In the genomic region with DNA sequence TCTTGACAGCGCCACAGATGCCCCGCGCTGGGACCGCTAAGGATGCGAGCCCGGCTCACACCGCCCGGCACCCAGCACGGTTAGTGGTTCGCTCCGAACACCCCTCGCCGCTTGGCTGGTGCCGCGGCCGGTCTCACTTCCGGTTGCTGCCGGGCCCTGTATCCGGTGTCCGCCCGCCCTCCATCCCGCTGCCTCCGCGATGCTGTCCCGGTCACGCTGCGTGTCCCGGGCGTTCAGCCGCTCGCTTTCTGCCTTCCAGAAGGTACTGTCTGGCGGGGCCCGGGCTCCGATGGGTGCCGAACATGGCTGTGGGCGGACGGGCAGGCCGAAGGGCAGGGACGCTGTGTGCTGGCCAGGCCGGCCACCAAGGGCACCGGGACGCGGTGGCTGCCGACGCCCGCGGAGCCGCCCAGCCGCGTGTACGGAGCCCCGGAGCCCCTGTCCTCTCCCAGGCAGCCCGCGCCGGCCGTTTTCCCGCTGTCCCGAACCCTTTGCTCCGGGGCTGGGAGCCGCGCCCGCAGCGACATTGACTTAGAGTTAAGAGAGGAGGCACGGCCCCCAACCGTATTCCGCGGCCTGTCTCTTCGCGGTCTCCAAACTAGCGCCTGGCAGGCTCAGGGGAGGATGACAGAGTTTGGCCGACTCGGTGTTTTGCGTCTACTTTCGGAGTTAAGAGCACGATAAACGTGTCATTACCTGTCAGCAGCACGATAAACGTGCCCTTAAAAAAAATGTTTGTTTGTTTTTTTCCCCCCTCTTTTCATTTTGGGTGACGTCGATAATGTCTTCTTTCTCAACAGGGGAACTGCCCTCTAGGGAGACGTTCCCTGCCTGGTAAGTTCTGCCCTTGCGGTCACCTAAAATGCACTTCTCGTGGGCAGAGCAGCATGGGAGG, we compare ENCODE assay signal across 8 mouse cellular contexts. TPM values are rescaled to one million over a fixed set of nuclear protein-coding genes. Genes with fewer than 3 reads are reported as not detected.
DNase-seq lines count a peak whose midpoint lies in the region; ATAC-seq and TF ChIP-seq lines count a peak whose summit lies in the region.

Gene Prox2 (minus strand): TSS at position 62 of the 895 bp plus-strand sequence.
Gene Dlst (plus strand): TSS at position 136 of the 895 bp plus-strand sequence.

- peak; percentile 21 for TF ChIP-seq EP300 in stomach, postnatal 0 days (optimal IDR thresholded peaks at IDR 0.05)

- H3K4me1 ChIP-seq in forebrain, embryonic 13.5 days: peaks cover 37% of the 10 kb centered on the region
- H3K4me1 ChIP-seq in liver, embryonic 16.5 days (ENCODE audit: control insufficient read depth, low read depth, low read length): peaks cover 42% of the 10 kb centered on the region
- H3K4me1 ChIP-seq in neural tube, embryonic 12.5 days: peaks cover 28% of the 10 kb centered on the region
- peaks cover 6% of the 10 kb centered on the region for H3K4me1 ChIP-seq in stomach, postnatal 0 days (replicated peaks; ENCODE audit: control insufficient read depth, insufficient read depth)

- peak within 1 kb of the TSS; percentile 98 for H3K9ac ChIP-seq in forebrain, embryonic 13.5 days
- peak within 1 kb of the TSS; percentile 97 for H3K9ac ChIP-seq in liver, embryonic 16.5 days (ENCODE audit: low read depth, low read length)
- H3K9ac ChIP-seq in neural tube, embryonic 12.5 days: peak within 1 kb of the TSS; percentile 95
- H3K9ac ChIP-seq in stomach, postnatal 0 days (ENCODE audit: low read length): peak within 1 kb of the TSS; percentile 95

- peak within 1 kb of the TSS; percentile 95 for H3K4me2 ChIP-seq in forebrain, embryonic 13.5 days
- peak within 1 kb of the TSS; percentile 88 for H3K4me2 ChIP-seq in liver, embryonic 16.5 days (ENCODE audit: low read depth, low read length)
- peak within 1 kb of the TSS; percentile 87 for H3K4me2 ChIP-seq in neural tube, embryonic 12.5 days (replicated peaks)
- peak within 1 kb of the TSS; percentile 85 for H3K4me2 ChIP-seq in stomach, postnatal 0 days (replicated peaks; ENCODE audit: low read depth)

- peak within 1 kb of the TSS; percentile 99 for H3K4me3 ChIP-seq in forebrain, embryonic 13.5 days
- peak within 1 kb of the TSS; percentile 95 for H3K4me3 ChIP-seq in liver, embryonic 16.5 days (ENCODE audit: low read depth, low read length)
- peak within 1 kb of the TSS; percentile 97 for H3K4me3 ChIP-seq in neural tube, embryonic 12.5 days
- H3K4me3 ChIP-seq in stomach, postnatal 0 days (ENCODE audit: low read depth, low read length): peak within 1 kb of the TSS; percentile 97

- peak; percentile 96 for ATAC-seq in cerebellum, adult (ENCODE audit: insufficient number of reproducible peaks, low FRiP score, low TSS enrichment)
- ATAC-seq in forebrain, embryonic 13.5 days: peak; percentile 97
- peak; percentile 96 for ATAC-seq in liver, embryonic 16.5 days (ENCODE audit: low read depth)
- peak; percentile 97 for ATAC-seq in neural tube, embryonic 12.5 days (ENCODE audit: low FRiP score, low read depth)
- ATAC-seq in stomach, postnatal 0 days (ENCODE audit: low FRiP score, low TSS enrichment): peak; percentile 97

- WGBS in forebrain, embryonic 13.5 days: under 1% methylated on average over 76 of the region's 83 CpGs
- WGBS in large intestine, adult 2 months: under 1% methylated on average over 83 of the region's 83 CpGs
- WGBS in liver, embryonic 16.5 days (ENCODE audit: insufficient replicate concordance): under 1% methylated on average over 82 of the region's 83 CpGs
- under 1% methylated on average over 83 of the region's 83 CpGs for WGBS in neural tube, embryonic 12.5 days
- under 1% methylated on average over 83 of the region's 83 CpGs for WGBS in stomach, postnatal 0 days

- H3K36me3 ChIP-seq in forebrain, embryonic 13.5 days (ENCODE audit: poor library complexity, severe bottlenecking): peaks cover 12% of the 10 kb centered on the region
- no peaks in the 10 kb centered on the region; the same call in 1 of the 2 replicates for H3K36me3 ChIP-seq in liver, embryonic 16.5 days (ENCODE audit: control insufficient read depth, insufficient read depth)
- H3K36me3 ChIP-seq in neural tube, embryonic 12.5 days: peaks cover 9% of the 10 kb centered on the region
- peaks cover 3% of the 10 kb centered on the region; the same call in 1 of the 2 replicates for H3K36me3 ChIP-seq in stomach, postnatal 0 days (ENCODE audit: control insufficient read depth, insufficient read depth, low read length)

- H3K27ac ChIP-seq in forebrain, embryonic 13.5 days: peak within 1 kb of the TSS; percentile 81
- H3K27ac ChIP-seq in liver, embryonic 16.5 days (ENCODE audit: low read length): peak within 1 kb of the TSS; percentile 91
- H3K27ac ChIP-seq in neural tube, embryonic 12.5 days: peak within 1 kb of the TSS; percentile 63
- peak within 1 kb of the TSS; percentile 92 for H3K27ac ChIP-seq in stomach, postnatal 0 days (replicated peaks)

- H3K9me3 ChIP-seq in forebrain, embryonic 13.5 days (replicated peaks): no peaks in the 10 kb centered on the region
- no peaks in the 10 kb centered on the region for H3K9me3 ChIP-seq in liver, embryonic 16.5 days (replicated peaks; ENCODE audit: control insufficient read depth, low read length)
- no peaks in the 10 kb centered on the region for H3K9me3 ChIP-seq in neural tube, embryonic 12.5 days
- no peaks in the 10 kb centered on the region for H3K9me3 ChIP-seq in stomach, postnatal 0 days (ENCODE audit: control insufficient read depth, low read length)

- H3K27me3 ChIP-seq in forebrain, embryonic 13.5 days: no peaks in the 10 kb centered on the region
- no peaks in the 10 kb centered on the region for H3K27me3 ChIP-seq in liver, embryonic 16.5 days (ENCODE audit: control insufficient read depth, insufficient read depth, low read depth, low read length)
- H3K27me3 ChIP-seq in neural tube, embryonic 12.5 days (replicated peaks): no peaks in the 10 kb centered on the region
- no peaks in the 10 kb centered on the region for H3K27me3 ChIP-seq in stomach, postnatal 0 days (ENCODE audit: control insufficient read depth, insufficient read depth, low read length)

- no peak for TF ChIP-seq CTCF in stomach, postnatal 0 days (IDR thresholded peaks at IDR 0.05; ENCODE audit: low read depth)

- peak; percentile 67 for DNase-seq in ES-CJ7 (ENCODE audit: low read depth, low spot score)
- DNase-seq in heart, postnatal 10 days: peak; percentile 93 to 95
- peak; percentile 32 for DNase-seq in large intestine, adult 2 months (ENCODE audit: low read depth, low spot score)
- DNase-seq in stomach, postnatal 0 days (ENCODE audit: low spot score): peak; percentile 90

- intact Hi-C loops in heart, postnatal 10 days (cut with DNase I): no loop called here

RNA-seq across cellular contexts. Expression of gene Prox2, which starts in this region (rescaled TPM):
- 2.4 and 2.7 TPM in 2 replicates for polyA plus RNA-seq in forebrain, embryonic 13.5 days (2015; fragmentation: Nextera tagmentation; extraction: Ambion mirVana)
- total RNA-seq in heart, postnatal 10 days (2021): 1 to 10 TPM; 2.2 to 3.3 TPM
- 0.46 and 0.81 TPM in 2 replicates for polyA plus RNA-seq in large intestine, adult 2 months (2012; rRNA removed)
- polyA plus RNA-seq in liver, embryonic 16.5 days (2015; fragmentation: Nextera tagmentation; extraction: Ambion mirVana): 2.5 and 2.8 TPM in 2 replicates
- 4.2 and 5.6 TPM in 2 replicates for polyA plus RNA-seq in neural tube, embryonic 12.5 days (2016; fragmentation: Nextera tagmentation; extraction: Ambion mirVana)
- polyA plus RNA-seq in stomach, postnatal 0 days (2015; fragmentation: Nextera tagmentation; extraction: Ambion mirVana): 1.5 and 1.9 TPM in 2 replicates

RNA-seq across cellular contexts. Expression of gene Dlst, which starts in this region (rescaled TPM):
- 94.2 and 109 TPM in 2 replicates for polyA plus RNA-seq in forebrain, embryonic 13.5 days (2015; fragmentation: Nextera tagmentation; extraction: Ambion mirVana)
- total RNA-seq in heart, postnatal 10 days (2021): 100 to 1,000 TPM; 632 to 665 TPM
- polyA plus RNA-seq in large intestine, adult 2 months (2012; rRNA removed): 134 and 207 TPM in 2 replicates
- polyA plus RNA-seq in liver, embryonic 16.5 days (2015; fragmentation: Nextera tagmentation; extraction: Ambion mirVana): 65.4 and 67.8 TPM in 2 replicates
- 114 and 116 TPM in 2 replicates for polyA plus RNA-seq in neural tube, embryonic 12.5 days (2016; fragmentation: Nextera tagmentation; extraction: Ambion mirVana)
- polyA plus RNA-seq in stomach, postnatal 0 days (2015; fragmentation: Nextera tagmentation; extraction: Ambion mirVana): 63.2 and 70.2 TPM in 2 replicates

Comparison
In these comparisons a context has a peak if more than half of its experiments do, and no peak if none do; other contexts are left out.
1. Peak in every context shown above with its lines: DNase-seq, ATAC-seq, H3K4me3 ChIP-seq and H3K27ac ChIP-seq.
2. DNase-seq: peak in every context shown above with its lines; median percentile 94 in heart, postnatal 10 days; 90 in stomach, postnatal 0 days; 67 in ES-CJ7; 32 in large intestine, adult 2 months.